Comparison of ENCODE assay signal across 8 mouse cellular contexts in the genomic region with DNA sequence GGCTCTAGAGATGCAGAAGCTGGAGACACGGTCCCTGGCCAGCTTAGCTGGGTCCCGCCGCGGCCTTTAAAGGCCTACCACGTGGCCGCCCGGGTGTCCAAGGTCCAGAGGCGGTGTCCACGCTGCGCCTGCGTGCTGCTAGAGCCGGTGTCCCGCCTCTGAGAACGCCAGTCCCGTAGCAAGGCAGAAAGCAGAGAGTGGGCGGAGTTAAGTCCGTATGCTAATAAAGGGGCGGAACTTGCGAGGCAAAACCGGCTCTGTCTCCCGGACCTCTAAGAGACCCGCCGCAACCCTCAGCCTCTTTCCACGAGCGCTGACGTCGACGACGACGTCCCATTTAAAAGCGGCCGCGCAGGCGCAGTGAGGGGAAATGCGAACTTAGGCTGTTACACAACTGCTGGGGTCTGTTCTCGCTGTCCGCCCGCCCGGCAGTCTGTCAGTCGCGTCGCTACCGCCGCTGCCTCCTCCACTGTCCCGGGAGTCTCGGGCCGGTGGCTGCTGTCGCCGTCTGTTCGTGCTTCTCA. TPM values are rescaled to one million over a fixed set of nuclear protein-coding genes. Genes with fewer than 3 reads are reported as not detected.
DNase-seq lines count a peak whose midpoint lies in the region; ATAC-seq lines count a peak whose summit lies in the region.

A gene (plus strand): TSS at position 275 of the 524 bp plus-strand sequence.

- ATAC-seq in CD4-positive, CD25-positive, alpha-beta regulatory T cell, adult 4 months = peak; percentile 95
- peak; percentile 97 for ATAC-seq in heart, embryonic 14.5 days (ENCODE audit: insufficient number of reproducible peaks, insufficient read depth, low FRiP score, low read depth)
- ATAC-seq in liver, embryonic 13.5 days (ENCODE audit: low read depth) = peak; percentile 96
- peak; percentile 99 for ATAC-seq in stomach, embryonic 16.5 days (ENCODE audit: insufficient read depth, low FRiP score)

- peak; percentile 99 for DNase-seq in c-Kit-negative CD71-positive TER-119-positive erythroid progenitor cells, embryonic 14.5 days (ENCODE audit: low read depth, low spot score)
- peak; percentile 99 for DNase-seq in fibroblast of lung, adult 2 months (ENCODE audit: low read depth)
- peak; percentile 100 for DNase-seq in kidney, postnatal 14 days
- peak; percentile 98 for DNase-seq in liver, embryonic 13.5 days
- DNase-seq in neural tube, embryonic 10.5 days (ENCODE audit: extremely low spot score, low spot score) = peak; percentile 99

- WGBS in heart, embryonic 14.5 days = under 1% methylated on average over 50 of the region's 50 CpGs
- under 1% methylated on average over 50 of the region's 50 CpGs for WGBS in liver, embryonic 13.5 days (ENCODE audit: insufficient replicate concordance)
- WGBS in stomach, embryonic 16.5 days = under 1% methylated on average over 50 of the region's 50 CpGs

- H3K36me3 ChIP-seq in heart, embryonic 14.5 days (ENCODE audit: control insufficient read depth, insufficient read depth, low read length) = peaks cover 7% of the 10 kb centered on the region; the same call in 1 of the 2 replicates
- peaks cover 3% of the 10 kb centered on the region; the same call in 1 of the 2 replicates for H3K36me3 ChIP-seq in liver, embryonic 13.5 days
- no peaks in the 10 kb centered on the region for H3K36me3 ChIP-seq in stomach, embryonic 16.5 days (ENCODE audit: control insufficient read depth, insufficient read depth, low read length)

- H3K27me3 ChIP-seq in heart, embryonic 14.5 days (ENCODE audit: control insufficient read depth, insufficient read depth, low read length) = no peaks in the 10 kb centered on the region
- H3K27me3 ChIP-seq in liver, embryonic 13.5 days = 0 out of 2 replicates have a peak, but pooled peaks cover 3% of the 10 kb centered on the region
- no peaks in the 10 kb centered on the region for H3K27me3 ChIP-seq in stomach, embryonic 16.5 days (ENCODE audit: control insufficient read depth, insufficient read depth, low read length)

- no peaks in the 10 kb centered on the region for H3K9me3 ChIP-seq in heart, embryonic 14.5 days (ENCODE audit: control insufficient read depth, low read length)
- no peaks in the 10 kb centered on the region for H3K9me3 ChIP-seq in liver, embryonic 13.5 days (replicated peaks)
- no peaks in the 10 kb centered on the region for H3K9me3 ChIP-seq in stomach, embryonic 16.5 days (replicated peaks; ENCODE audit: control insufficient read depth, low read length)

- peak within 1 kb of the TSS; percentile 82 for H3K4me2 ChIP-seq in heart, embryonic 14.5 days (ENCODE audit: low read length)
- peak within 1 kb of the TSS; percentile 74 for H3K4me2 ChIP-seq in liver, embryonic 13.5 days
- H3K4me2 ChIP-seq in stomach, embryonic 16.5 days (ENCODE audit: low read depth, low read length) = peak within 1 kb of the TSS; percentile 82

- H3K9ac ChIP-seq in heart, embryonic 14.5 days (ENCODE audit: low read length) = peak within 1 kb of the TSS; percentile 100
- peak within 1 kb of the TSS; percentile 100 for H3K9ac ChIP-seq in liver, embryonic 13.5 days
- H3K9ac ChIP-seq in stomach, embryonic 16.5 days (ENCODE audit: low read length) = peak within 1 kb of the TSS; percentile 100

- H3K4me1 ChIP-seq in heart, embryonic 14.5 days (ENCODE audit: control insufficient read depth in 2 of 2, insufficient read depth in 2 of 2, low read length in 2 of 2) = peaks cover 4 to 24% of the 10 kb centered on the region in 2 experiments; a peak in 3 of 4 replicates
- peaks cover 35% of the 10 kb centered on the region for H3K4me1 ChIP-seq in liver, embryonic 13.5 days (replicated peaks)
- peaks cover 18% of the 10 kb centered on the region for H3K4me1 ChIP-seq in stomach, embryonic 16.5 days (ENCODE audit: control insufficient read depth, insufficient read depth, low read length)

- peak within 1 kb of the TSS; percentile 95 to 99 for H3K27ac ChIP-seq in heart, embryonic 14.5 days (replicated peaks in 1 of 2; ENCODE audit: control insufficient read depth in 1 of 2, insufficient read depth in 1 of 2, low read depth in 2 of 2, low read length in 2 of 2)
- H3K27ac ChIP-seq in liver, embryonic 13.5 days = peak within 1 kb of the TSS; percentile 97
- peak within 1 kb of the TSS; percentile 98 for H3K27ac ChIP-seq in stomach, embryonic 16.5 days (ENCODE audit: low read length)

- H3K4me3 ChIP-seq in heart, embryonic 14.5 days (ENCODE audit: control insufficient read depth in 1 of 2, insufficient read depth in 1 of 2, low read depth in 1 of 2, low read length in 2 of 2) = peak within 1 kb of the TSS; percentile 91 to 96
- H3K4me3 ChIP-seq in liver, embryonic 13.5 days (replicated peaks) = peak within 1 kb of the TSS; percentile 100
- H3K4me3 ChIP-seq in stomach, embryonic 16.5 days (replicated peaks; ENCODE audit: low read length) = peak within 1 kb of the TSS; percentile 75

RNA-seq across cellular contexts. Expression of the gene that starts here (rescaled TPM):
- 10 to 100 TPM; 73.9 to 91.0 TPM for polyA plus RNA-seq in CD4-positive, CD25-positive, alpha-beta regulatory T cell, adult 4 months (2017; shearing (Covaris generic))
- polyA plus RNA-seq in heart, embryonic 14.5 days (2014; fragmentation: Nextera tagmentation; extraction: Ambion mirVana) = 48.6 and 49.7 TPM in 2 replicates
- polyA plus RNA-seq in liver, embryonic 13.5 days (2015; fragmentation: Nextera tagmentation; extraction: Ambion mirVana) = 70.9 and 86.6 TPM in 2 replicates
- 55.4 and 64.1 TPM in 2 replicates for polyA plus RNA-seq in stomach, embryonic 16.5 days (2015; fragmentation: Nextera tagmentation; extraction: Ambion mirVana)

Comparison
In these comparisons a context has a peak if more than half of its experiments do, and no peak if none do; other contexts are left out.
1. Peak in every context shown above with its lines: DNase-seq, ATAC-seq, H3K4me3 ChIP-seq and H3K27ac ChIP-seq.